Mouse (Mus musculus) intestine, postnatal 0 days (tissue): ENCODE results near the gene Cask. TPM values are rescaled to one million over a fixed set of nuclear protein-coding genes. Genes with fewer than 3 reads are reported as not detected.

ENCODE experiments used
- ATAC-seq: fragments of 200-750 bp; cut with Nextera tagmentation; 2 replicates; pipeline ENCODE4 v1.8.0; 2017; ENCODE audit warnings: mild to moderate bottlenecking, moderate TSS enrichment, moderate library complexity
- H3K27ac ChIP-seq: fragments of 300-500 bp; sonication (generic); 2 replicates; pipeline ENCODE4 v1.5.1; 2014; ENCODE audit warnings: mild to moderate bottlenecking, low read depth, low read length, moderate library complexity
- H3K27me3 ChIP-seq: fragments of 300-500 bp; sonication (generic); replicated peaks from 2 replicates; pipeline ENCODE4 v1.6.1; 2014; ENCODE audit warnings: low read length, mixed read lengths; ENCODE audit not compliant: control insufficient read depth, insufficient read depth
- H3K36me3 ChIP-seq: fragments of 300-500 bp; sonication (generic); 2 replicates; pipeline ENCODE4 v1.6.1; 2014; ENCODE audit warnings: mild to moderate bottlenecking, moderate library complexity; ENCODE audit not compliant: control insufficient read depth, insufficient read depth
- H3K4me1 ChIP-seq: fragments of 300-500 bp; sonication (generic); replicated peaks from 2 replicates; pipeline ENCODE4 v1.6.1; 2014; ENCODE audit warnings: antibody characterized with exemption, low read length, mixed read lengths; ENCODE audit not compliant: control insufficient read depth, insufficient read depth
- H3K4me2 ChIP-seq: fragments of 300-500 bp; sonication (generic); replicated peaks from 2 replicates; pipeline ENCODE4 v1.6.1; 2014; ENCODE audit warnings: low read depth, mild to moderate bottlenecking, moderate library complexity
- H3K4me3 ChIP-seq: fragments of 300-500 bp; sonication (generic); 2 replicates; pipeline ENCODE4 v1.5.1; 2014; ENCODE audit warnings: low read depth, low read length
- H3K9ac ChIP-seq: fragments of 300-500 bp; sonication (generic); 2 replicates; pipeline ENCODE4 v1.6.1; 2014; ENCODE audit warnings: mild to moderate bottlenecking, low read depth, low read length
- H3K9me3 ChIP-seq: fragments of 300-500 bp; sonication (generic); 2 replicates; pipeline ENCODE4 v1.6.1; 2016; ENCODE audit warnings: mixed run types; ENCODE audit not compliant: control insufficient read depth
- CTCF ChIP-seq: sonication (generic); IDR thresholded peaks from 2 replicates; pipeline ENCODE4 v1.5.1; 2016; ENCODE audit warnings: low read depth, mild to moderate bottlenecking, control low read depth, antibody characterized with exemption, moderate library complexity
- WGBS: fragments of 180-500 bp; shearing (Covaris S2); extraction: QIAGEN DNeasy Blood & Tissue Kit; methylation state at CpG from one replicate; pipeline ENCODE4 v1.1.7; 2014; 5-methylcytosine and 5-hydroxymethylcytosine counted together
- polyA plus RNA-seq: library from polyadenylated mRNA; unstranded; fragments of >200 nt; fragmentation: Nextera tagmentation; extraction: Ambion mirVana; gene quantifications from 2 replicates; pipeline ENCODE4 v1.2.1, GENCODE M21; 2015

Cask gene
- polyA plus RNA-seq, 1 experiment from 2014 or later = 9.0 TPM

GRCm38 (mm10) chrX:13655005-13655421, 196.2 kb downstream of the Cask start:
- TF ChIP-seq CTCF = no peak
- H3K4me2 ChIP-seq = no peak overlapping the region
- H3K4me3 ChIP-seq = no peak overlapping the region
- no peaks in the 10 kb centered on the region for H3K4me1 ChIP-seq
- no peak overlapping the region for H3K27ac ChIP-seq
- no peaks in the 10 kb centered on the region for H3K9me3 ChIP-seq
- ATAC-seq = no peak
- no peaks in the 10 kb centered on the region for H3K36me3 ChIP-seq
- H3K9ac ChIP-seq = no peak overlapping the region
- 79% methylated on average over 3 of the region's 3 CpGs for WGBS
- no peaks in the 10 kb centered on the region for H3K27me3 ChIP-seq

- H3K9me3 ChIP-seq = no peaks in the 10 kb centered on the region
- no peak for TF ChIP-seq CTCF
- 75% methylated on average over 1 of the region's 1 CpGs for WGBS
- no peaks in the 10 kb centered on the region for H3K36me3 ChIP-seq
- H3K4me1 ChIP-seq = no peaks in the 10 kb centered on the region
- no peaks in the 10 kb centered on the region for H3K27me3 ChIP-seq
- H3K9ac ChIP-seq = no peak overlapping the region
- no peak overlapping the region for H3K4me2 ChIP-seq
- H3K27ac ChIP-seq = no peak overlapping the region
- ATAC-seq = no peak
- no peak overlapping the region for H3K4me3 ChIP-seq
Observed at GRCm38 (mm10) chrX:13652291-13652690, 198.9 kb downstream of the Cask start.

GRCm38 (mm10) chrX:13651889-13652288, 199.3 kb downstream of the Cask start:
- Histone ChIP-seq H3K9me3 (no peaks in the 10 kb centered on the region), H3K36me3 (no peaks in the 10 kb centered on the region), H3K4me1 (no peaks in the 10 kb centered on the region), H3K27ac (no peak overlapping the region), H3K9ac (no peak overlapping the region), H3K4me3 (no peak overlapping the region), H3K4me2 (no peak overlapping the region), H3K27me3 (no peaks in the 10 kb centered on the region)
- no peak for ATAC-seq
- 79% methylated on average over 2 of the region's 2 CpGs for WGBS
- TF ChIP-seq CTCF = no peak

- Histone ChIP-seq H3K4me3 (no peak overlapping the region), H3K9me3 (no peaks in the 10 kb centered on the region), H3K36me3 (no peaks in the 10 kb centered on the region), H3K4me2 (no peak overlapping the region), H3K4me1 (no peaks in the 10 kb centered on the region), H3K27me3 (no peaks in the 10 kb centered on the region), H3K9ac (no peak overlapping the region), H3K27ac (no peak overlapping the region)
- no peak for TF ChIP-seq CTCF
- WGBS = 38% methylated on average over 2 of the region's 2 CpGs
- ATAC-seq = no peak
Observed at GRCm38 (mm10) chrX:13638894-13639293, 212.3 kb downstream of the Cask start.

- Histone ChIP-seq H3K27ac (no peak overlapping the region), H3K27me3 (no peaks in the 10 kb centered on the region), H3K9ac (no peak overlapping the region), H3K4me1 (no peaks in the 10 kb centered on the region), H3K4me3 (no peak overlapping the region), H3K36me3 (no peaks in the 10 kb centered on the region), H3K4me2 (no peak overlapping the region), H3K9me3 (no peaks in the 10 kb centered on the region)
- TF ChIP-seq CTCF = no peak
- 83% methylated on average over 1 of the region's 1 CpGs for WGBS
- no peak for ATAC-seq
Observed at GRCm38 (mm10) chrX:13636398-13636797, 214.8 kb downstream of the Cask start.

- Histone ChIP-seq H3K9me3 (no peaks in the 10 kb centered on the region), H3K4me3 (no peak within 1 kb of the TSS), H3K4me1 (no peaks in the 10 kb centered on the region), H3K27me3 (no peaks in the 10 kb centered on the region), H3K36me3 (no peaks in the 10 kb centered on the region), H3K27ac (no peak within 1 kb of the TSS), H3K4me2 (no peak within 1 kb of the TSS), H3K9ac (no peak within 1 kb of the TSS)
- 55% methylated on average over 5 of the region's 5 CpGs for WGBS
- ATAC-seq = no peak
- TF ChIP-seq CTCF = no peak
Observed at GRCm38 (mm10) chrX:13631599-13632283, 219.4 kb downstream of the Cask start, which contains the start of gene Gpr34. Gene Gpr34, plus strand, starts transcription at chrX:13632089.
